Mouse (Mus musculus) midbrain, embryonic 11.5 days (tissue): Measurements from ENCODE around the gene Fam214b. TPM values are rescaled to one million over a fixed set of nuclear protein-coding genes. Genes with fewer than 3 reads are reported as not detected.
A peak's percentile ranks its signal among the peaks of the same experiment; 100 is the strongest.

Source experiments
- ATAC-seq: fragments of 200-750 bp; cut with Nextera tagmentation; 2 replicates; pipeline ENCODE4 v1.8.0; 2017; ENCODE audit warnings: moderate TSS enrichment, moderate library complexity; ENCODE audit not compliant: low FRiP score
- DNase-seq: peaks from one replicate; pipeline ENCODE4 v3.0.0; 2015; ENCODE audit warnings: low spot score; ENCODE audit errors: missing footprints
- H3K27ac ChIP-seq: fragments of 300-500 bp; sonication (generic); 2 replicates; pipeline ENCODE4 v1.5.1; 2014; ENCODE audit warnings: low read depth, low read length
- H3K27me3 ChIP-seq: fragments of 300-500 bp; sonication (generic); 2 replicates; pipeline ENCODE4 v1.6.1; 2014; ENCODE audit warnings: mild to moderate bottlenecking, low read length, moderate library complexity, mixed read lengths; ENCODE audit not compliant: control insufficient read depth, insufficient read depth
- H3K36me3 ChIP-seq: fragments of 300-500 bp; sonication (generic); 2 replicates; pipeline ENCODE4 v1.6.1; 2014; ENCODE audit warnings: mild to moderate bottlenecking, low read length, moderate library complexity, mixed read lengths; ENCODE audit not compliant: control insufficient read depth, insufficient read depth
- H3K4me1 ChIP-seq: fragments of 300-500 bp; sonication (generic); 2 replicates; pipeline ENCODE4 v1.6.1; 2014; ENCODE audit warnings: low read length; ENCODE audit not compliant: control insufficient read depth, insufficient read depth
- H3K4me2 ChIP-seq: fragments of 300-500 bp; sonication (generic); 2 replicates; pipeline ENCODE4 v1.6.1; 2014; ENCODE audit warnings: mild to moderate bottlenecking, moderate library complexity
- H3K4me3 ChIP-seq: fragments of 300-500 bp; sonication (generic); 2 replicates; pipeline ENCODE4 v1.5.1; 2014; ENCODE audit warnings: low read depth, low read length
- H3K9ac ChIP-seq: fragments of 300-500 bp; sonication (generic); 2 replicates; pipeline ENCODE4 v1.6.1; 2014; ENCODE audit warnings: low read length
- H3K9me3 ChIP-seq: fragments of 300-500 bp; sonication (generic); 2 replicates; pipeline ENCODE4 v1.6.1; 2016; ENCODE audit warnings: low read length; ENCODE audit not compliant: control insufficient read depth
- WGBS: fragments of 180-500 bp; shearing (Covaris S2); extraction: QIAGEN DNeasy Blood & Tissue Kit; methylation state at CpG from one replicate; pipeline ENCODE4 v1.1.7; 2014; 5-methylcytosine and 5-hydroxymethylcytosine counted together
- polyA plus RNA-seq: library from polyadenylated mRNA; unstranded; fragments of >200 nt; fragmentation: Nextera tagmentation; extraction: Ambion mirVana; gene quantifications from 2 replicates; pipeline ENCODE4 v1.2.1, GENCODE M21; 2014

Fam214b gene
- polyA plus RNA-seq, 1 experiment from 2014 or later, result 24.4 TPM

GRCm38 (mm10) chr4:43058753-43059654 is 13.0 kb upstream of the Fam214b start, which contains the start of gene Unc13b:
TSS of gene Unc13b (plus strand) at chr4:43058953.
- WGBS, result under 1% methylated on average over 90 of the region's 90 CpGs
- H3K27ac ChIP-seq, result peak within 1 kb of the TSS; percentile 54; the same call in 1 of the 2 replicates
- no peaks in the 10 kb centered on the region; the same call in 1 of the 2 replicates for H3K9me3 ChIP-seq
- H3K4me3 ChIP-seq, result peak within 1 kb of the TSS; percentile 70
- no peaks in the 10 kb centered on the region for H3K4me1 ChIP-seq
- H3K27me3 ChIP-seq, result no peaks in the 10 kb centered on the region; the same call in 1 of the 2 replicates
- ATAC-seq (peak; percentile 98), DNase-seq (peak; percentile 97)
- H3K36me3 ChIP-seq, result no peaks in the 10 kb centered on the region
- H3K4me2 ChIP-seq, result peak within 1 kb of the TSS; percentile 81
- peak within 1 kb of the TSS; percentile 82 for H3K9ac ChIP-seq

- 19% methylated on average over 8 of the region's 8 CpGs for WGBS
- no peaks in the 10 kb centered on the region; the same call in 1 of the 2 replicates for H3K9me3 ChIP-seq
- ATAC-seq (peak; percentile 22; the same call in 1 of the 2 replicates), DNase-seq (no peak)
- H3K4me3 ChIP-seq, result peak overlapping the region; percentile 70
- H3K9ac ChIP-seq, result peak overlapping the region; percentile 82
- H3K36me3 ChIP-seq, result no peaks in the 10 kb centered on the region
- no peaks in the 10 kb centered on the region for H3K4me1 ChIP-seq
- peak overlapping the region; percentile 81 for H3K4me2 ChIP-seq
- H3K27ac ChIP-seq, result no peak overlapping the region
- no peaks in the 10 kb centered on the region; the same call in 1 of the 2 replicates for H3K27me3 ChIP-seq
Observed at GRCm38 (mm10) chr4:43058392-43058752, 12.4 kb upstream of the Fam214b start.

GRCm38 (mm10) chr4:43057654-43058053 is 11.6 kb upstream of the Fam214b start:
- WGBS, result 94% methylated on average over 5 of the region's 5 CpGs
- H3K27ac ChIP-seq, result no peak overlapping the region
- no peak overlapping the region for H3K4me3 ChIP-seq
- H3K27me3 ChIP-seq, result no peaks in the 10 kb centered on the region; the same call in 1 of the 2 replicates
- H3K9ac ChIP-seq, result no peak overlapping the region
- no peaks in the 10 kb centered on the region for H3K36me3 ChIP-seq
- no peak overlapping the region for H3K4me2 ChIP-seq
- H3K4me1 ChIP-seq, result no peaks in the 10 kb centered on the region
- ATAC-seq, result no peak
- DNase-seq, result no peak
- no peaks in the 10 kb centered on the region; the same call in 1 of the 2 replicates for H3K9me3 ChIP-seq

GRCm38 (mm10) chr4:43052627-43053026 is 6.6 kb upstream of the Fam214b start:
- Histone ChIP-seq H3K9me3 (no peaks in the 10 kb centered on the region), H3K27ac (no peak overlapping the region), H3K4me3 (no peak overlapping the region), H3K27me3 (no peaks in the 10 kb centered on the region), H3K36me3 (no peaks in the 10 kb centered on the region), H3K4me1 (no peaks in the 10 kb centered on the region), H3K9ac (no peak overlapping the region), H3K4me2 (no peak overlapping the region)
- 12% methylated on average over 4 of the region's 4 CpGs for WGBS
- ATAC-seq, result 0 out of 2 replicates have a peak, but pooled peaks have one; percentile 33
- DNase-seq, result peak; percentile 93

GRCm38 (mm10) chr4:43047231-43047630 is 1.2 kb upstream of the Fam214b start:
- Histone ChIP-seq H3K4me2 (peak overlapping the region; percentile 21), H3K27ac (no peak overlapping the region), H3K27me3 (no peaks in the 10 kb centered on the region), H3K36me3 (no peaks in the 10 kb centered on the region), H3K9me3 (no peaks in the 10 kb centered on the region), H3K4me1 (peaks cover 16% of the 10 kb centered on the region), H3K4me3 (no peak overlapping the region), H3K9ac (no peak overlapping the region; the same call in 1 of the 2 replicates)
- 4% methylated on average over 5 of the region's 5 CpGs for WGBS
- DNase-seq, result peak; percentile 94
- no peak for ATAC-seq

GRCm38 (mm10) chr4:43046607-43047006 is 587 bp upstream of the Fam214b start:
- no peak overlapping the region; the same call in 1 of the 2 replicates for H3K4me3 ChIP-seq
- H3K4me2 ChIP-seq, result no peak overlapping the region
- no peaks in the 10 kb centered on the region for H3K9me3 ChIP-seq
- DNase-seq, result no peak
- peaks cover 16% of the 10 kb centered on the region for H3K4me1 ChIP-seq
- WGBS, result 62% methylated on average over 5 of the region's 5 CpGs
- no peaks in the 10 kb centered on the region for H3K36me3 ChIP-seq
- ATAC-seq, result no peak
- H3K27ac ChIP-seq, result no peak overlapping the region; the same call in 1 of the 2 replicates
- no peaks in the 10 kb centered on the region for H3K27me3 ChIP-seq
- no peak overlapping the region; the same call in 1 of the 2 replicates for H3K9ac ChIP-seq

- 3% methylated on average over 13 of the region's 13 CpGs for WGBS
- peaks cover 23% of the 10 kb centered on the region for H3K4me1 ChIP-seq
- no peak; the same call in 1 of the 2 replicates for ATAC-seq
Observed at GRCm38 (mm10) chr4:43045285-43045658, 748 bp downstream of the Fam214b start.

GRCm38 (mm10) chr4:43044673-43045072 is 1.3 kb downstream of the Fam214b start:
- Histone ChIP-seq H3K4me1 (peaks cover 24% of the 10 kb centered on the region), H3K9me3 (no peaks in the 10 kb centered on the region), H3K27ac (peak overlapping the region; percentile 99), H3K27me3 (no peaks in the 10 kb centered on the region), H3K9ac (peak overlapping the region; percentile 67), H3K4me2 (peak overlapping the region; percentile 93), H3K4me3 (peak overlapping the region; percentile 53), H3K36me3 (no peaks in the 10 kb centered on the region)
- DNase-seq (peak; percentile 94), ATAC-seq (no peak)
- 7% methylated on average over 4 of the region's 4 CpGs for WGBS

More at GRCm38 (mm10) chr4:43045285-43045658, 748 bp downstream of the Fam214b start:
- Histone ChIP-seq H3K27me3 (no peaks in the 10 kb centered on the region), H3K36me3 (no peaks in the 10 kb centered on the region), H3K4me2 (peak overlapping the region; percentile 93), H3K27ac (peak overlapping the region; percentile 99), H3K9ac (peak overlapping the region; percentile 67), H3K9me3 (no peaks in the 10 kb centered on the region), H3K4me3 (peak overlapping the region; percentile 53)
- no peak for DNase-seq
